Mouse (Mus musculus): ENCODE data around the gene Ccdc62.

GRCm38 (mm10) chr5:123989941-123990885 lies 59.7 kb downstream of the Ccdc62 start:
- no peak for TF ChIP-seq CTCF (IDR thresholded peaks at IDR 0.05; ENCODE audit: low read depth)
- TF ChIP-seq EP300 (IDR thresholded peaks at IDR 0.05; ENCODE audit: low read depth) = no peak

Measured in liver, embryonic 14.5 days (tissue).